Mouse (Mus musculus): ENCODE results near the gene Grb14. TPM values are rescaled to one million over a fixed set of nuclear protein-coding genes. Genes with fewer than 3 reads are reported as not detected.
A peak's percentile ranks its signal among the peaks of the same experiment; 100 is the strongest.

Grb14 gene
- polyA plus RNA-seq, 1 experiment from 2014 or later, result 65.6 TPM

DNA sequence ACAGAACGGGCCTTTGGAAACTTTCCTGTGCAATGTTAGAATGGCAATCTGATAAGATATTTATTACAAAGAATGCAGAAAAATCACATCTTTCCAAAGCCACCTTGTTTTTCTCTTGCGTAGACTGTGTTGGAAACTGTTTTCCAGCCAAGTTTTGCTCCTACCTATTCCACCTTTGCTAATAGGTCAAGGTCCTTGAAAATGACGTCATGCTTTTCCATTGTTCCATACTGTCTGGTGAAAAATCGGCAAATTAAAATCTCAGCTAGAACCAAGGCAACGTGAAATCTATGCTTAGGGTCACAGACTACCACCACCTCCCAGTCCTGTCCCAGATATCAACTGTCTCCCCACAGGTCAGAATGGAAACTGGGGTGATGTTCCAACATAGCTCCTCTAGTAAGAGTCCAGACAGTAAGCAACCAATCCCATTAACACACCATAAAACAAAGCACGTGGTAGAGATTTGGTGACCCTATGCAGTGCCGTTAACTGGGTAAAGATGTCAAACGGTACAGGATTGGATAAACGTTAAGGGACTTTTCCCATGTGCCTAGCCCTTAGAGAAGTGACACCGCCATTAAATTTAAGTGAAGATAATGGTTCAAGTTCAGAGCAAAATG, 50.9 kb downstream of the Grb14 start:
- no peak for ATAC-seq (ENCODE audit: extremely low read depth, insufficient number of reproducible peaks, low FRiP score, low TSS enrichment)
- no peak overlapping the region for H3K4me3 ChIP-seq
- no peak overlapping the region for H3K27ac ChIP-seq (replicated peaks)
- no peaks in the 10 kb centered on the region for H3K9me3 ChIP-seq
- peaks cover 39% of the 10 kb centered on the region for H3K4me1 ChIP-seq
- no peaks in the 10 kb centered on the region for H3K27me3 ChIP-seq (replicated peaks)
- H3K36me3 ChIP-seq, result peaks cover 6% of the 10 kb centered on the region; the same call in 1 of the 2 replicates
- no peak overlapping the region for H3K4me2 ChIP-seq
- 81% methylated on average over 10 of the region's 10 CpGs for WGBS
- H3K9ac ChIP-seq, result no peak overlapping the region

DNA sequence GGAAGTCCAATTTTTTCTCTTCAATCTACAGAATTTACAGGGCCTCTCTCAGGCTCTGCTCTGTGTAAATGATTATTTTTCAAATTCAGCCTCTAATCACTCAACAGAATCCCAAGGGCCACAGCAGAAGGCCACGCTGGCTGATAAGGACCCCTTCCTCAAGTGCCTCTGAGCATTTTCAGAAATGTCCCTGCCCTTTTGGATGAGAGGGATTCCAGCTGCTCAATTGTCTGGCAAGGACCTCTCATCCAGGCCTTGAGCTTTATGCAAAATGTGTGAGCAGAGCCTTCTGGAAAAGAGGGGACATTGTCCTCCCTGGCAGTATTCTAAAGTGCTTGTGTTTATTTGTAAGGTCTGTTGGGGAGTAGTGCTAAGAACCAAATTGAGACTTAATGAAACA, 51.7 kb downstream of the Grb14 start:
- no peak overlapping the region for H3K9ac ChIP-seq
- H3K4me3 ChIP-seq, result no peak overlapping the region
- no peaks in the 10 kb centered on the region for H3K27me3 ChIP-seq (replicated peaks)
- WGBS, result 20% methylated on average over 1 of the region's 1 CpGs
- no peak for ATAC-seq (ENCODE audit: extremely low read depth, insufficient number of reproducible peaks, low FRiP score, low TSS enrichment)
- H3K27ac ChIP-seq (replicated peaks), result peak overlapping the region; percentile 57; the same call in 1 of the 2 replicates
- H3K4me1 ChIP-seq, result peaks cover 39% of the 10 kb centered on the region
- H3K9me3 ChIP-seq, result no peaks in the 10 kb centered on the region
- H3K36me3 ChIP-seq, result peaks cover 6% of the 10 kb centered on the region; the same call in 1 of the 2 replicates
- no peak overlapping the region for H3K4me2 ChIP-seq

DNA sequence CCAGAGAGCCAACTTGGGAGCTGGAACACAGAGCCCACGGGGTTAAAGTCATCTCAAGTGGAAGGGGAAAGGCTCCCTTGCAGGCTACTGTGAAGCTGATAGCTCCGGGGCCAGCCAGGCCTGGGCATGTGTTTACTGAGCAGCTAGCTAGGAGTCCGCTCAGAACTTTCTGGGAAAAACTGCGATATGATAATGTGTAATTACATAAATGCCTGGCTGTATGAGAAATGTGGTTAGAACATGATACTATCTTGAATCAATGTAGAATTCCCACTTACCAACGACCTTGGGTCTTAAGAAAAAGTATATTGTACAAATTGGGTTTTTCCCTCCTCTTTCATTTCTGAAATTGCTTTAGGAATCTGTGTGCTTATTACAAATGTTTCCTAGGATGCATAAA, 53.0 kb downstream of the Grb14 start:
- no peak for ATAC-seq (ENCODE audit: extremely low read depth, insufficient number of reproducible peaks, low FRiP score, low TSS enrichment)
- peaks cover 50% of the 10 kb centered on the region for H3K4me1 ChIP-seq
- WGBS, result 35% methylated on average over 5 of the region's 5 CpGs
- no peak overlapping the region for H3K9ac ChIP-seq
- H3K4me3 ChIP-seq, result no peak overlapping the region
- no peaks in the 10 kb centered on the region for H3K9me3 ChIP-seq
- peaks cover 6% of the 10 kb centered on the region; the same call in 1 of the 2 replicates for H3K36me3 ChIP-seq
- peak overlapping the region; percentile 44; the same call in 1 of the 2 replicates for H3K27ac ChIP-seq (replicated peaks)
- H3K4me2 ChIP-seq, result no peak overlapping the region
- H3K27me3 ChIP-seq (replicated peaks), result no peaks in the 10 kb centered on the region

DNA sequence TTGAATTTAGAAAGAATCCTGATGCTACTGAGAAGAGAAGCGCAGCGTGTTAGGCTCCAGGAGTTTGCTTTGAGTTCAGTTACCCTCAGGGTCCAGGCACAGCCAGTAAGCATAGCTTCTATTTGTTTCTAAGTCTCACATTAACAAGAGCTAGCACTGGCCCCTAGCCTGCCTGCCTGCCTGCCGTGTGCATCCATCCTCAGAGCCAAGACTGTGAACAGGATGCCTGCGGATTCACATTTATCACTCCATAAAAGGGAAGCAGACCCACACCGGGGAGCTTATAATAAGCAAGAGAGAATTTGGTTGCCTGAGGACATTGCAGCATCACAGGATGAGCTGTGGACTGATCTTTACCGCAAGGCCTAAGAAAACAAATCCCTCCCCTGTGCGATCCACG, 53.8 kb downstream of the Grb14 start:
- H3K9me3 ChIP-seq, result no peaks in the 10 kb centered on the region
- WGBS, result 76% methylated on average over 8 of the region's 8 CpGs
- H3K36me3 ChIP-seq, result peaks cover 6% of the 10 kb centered on the region; the same call in 1 of the 2 replicates
- H3K4me2 ChIP-seq, result no peak overlapping the region
- no peak for ATAC-seq (ENCODE audit: extremely low read depth, insufficient number of reproducible peaks, low FRiP score, low TSS enrichment)
- H3K27me3 ChIP-seq (replicated peaks), result no peaks in the 10 kb centered on the region
- H3K27ac ChIP-seq (replicated peaks), result no peak overlapping the region
- H3K4me3 ChIP-seq, result no peak overlapping the region
- H3K9ac ChIP-seq, result no peak overlapping the region
- peaks cover 58% of the 10 kb centered on the region for H3K4me1 ChIP-seq

DNA sequence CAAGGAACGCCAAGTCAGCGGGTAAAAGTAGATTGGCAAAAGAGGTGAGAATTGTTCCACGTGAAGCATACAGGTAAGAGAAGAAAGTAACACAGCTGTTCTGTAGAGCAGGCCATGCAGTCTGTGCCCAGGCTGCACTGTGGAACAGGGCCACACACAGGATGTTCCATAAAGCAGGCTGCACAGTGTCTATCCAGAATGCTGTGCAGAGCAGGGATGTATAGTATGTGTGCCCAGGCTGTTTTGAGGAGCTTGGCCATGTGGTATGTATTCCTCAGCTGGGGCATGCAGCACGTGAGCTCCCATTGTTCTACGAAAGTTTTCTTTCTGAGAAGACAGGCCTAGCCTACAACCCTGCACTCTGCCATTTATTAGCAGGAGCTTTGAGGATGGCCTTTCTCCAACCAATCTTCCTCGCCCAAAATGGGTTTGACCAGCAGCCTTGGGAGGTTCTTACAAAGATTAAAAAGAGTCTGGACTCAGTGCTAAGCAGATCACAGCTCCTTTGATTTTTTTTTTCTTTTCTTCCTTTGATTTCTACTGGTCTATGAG, 57.8 kb downstream of the Grb14 start:
- peak overlapping the region; percentile 83 for H3K27ac ChIP-seq (replicated peaks)
- 0 out of 2 replicates have a peak, but pooled peaks have one; percentile 30 for ATAC-seq (ENCODE audit: extremely low read depth, insufficient number of reproducible peaks, low FRiP score, low TSS enrichment)
- H3K4me3 ChIP-seq, result no peak overlapping the region
- H3K27me3 ChIP-seq (replicated peaks), result no peaks in the 10 kb centered on the region
- H3K9me3 ChIP-seq, result no peaks in the 10 kb centered on the region
- 75% methylated on average over 6 of the region's 6 CpGs for WGBS
- no peak overlapping the region for H3K9ac ChIP-seq
- H3K4me1 ChIP-seq, result peaks cover 42% of the 10 kb centered on the region
- no peak overlapping the region for H3K4me2 ChIP-seq
- peaks cover 6% of the 10 kb centered on the region; the same call in 1 of the 2 replicates for H3K36me3 ChIP-seq

DNA sequence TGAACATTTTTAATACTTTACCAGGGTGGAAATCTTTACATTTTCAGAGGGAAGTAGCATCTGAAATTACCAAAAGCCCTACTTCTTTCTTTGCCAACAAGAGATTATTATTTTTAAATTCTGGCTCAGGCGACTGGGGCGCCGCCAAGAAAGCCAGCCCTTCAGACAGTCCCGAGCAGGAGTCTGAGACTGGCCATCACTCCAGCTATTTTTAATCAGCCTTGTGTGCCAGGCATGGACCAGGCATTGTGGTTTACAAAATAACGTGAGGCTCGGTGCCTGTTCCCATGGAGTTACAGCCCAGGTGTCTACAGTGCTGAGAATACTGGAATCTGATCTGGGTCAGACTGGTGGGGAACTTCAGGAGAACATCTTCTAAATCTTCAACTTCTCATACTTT, 58.5 kb downstream of the Grb14 start:
- no peaks in the 10 kb centered on the region for H3K9me3 ChIP-seq
- peak overlapping the region; percentile 1; the same call in 1 of the 2 replicates for H3K4me3 ChIP-seq
- no peaks in the 10 kb centered on the region for H3K27me3 ChIP-seq (replicated peaks)
- no peak for ATAC-seq (ENCODE audit: extremely low read depth, insufficient number of reproducible peaks, low FRiP score, low TSS enrichment)
- peak overlapping the region; percentile 22 for H3K4me2 ChIP-seq
- H3K9ac ChIP-seq, result no peak overlapping the region
- peak overlapping the region; percentile 83 for H3K27ac ChIP-seq (replicated peaks)
- H3K36me3 ChIP-seq, result peaks cover 6% of the 10 kb centered on the region; the same call in 1 of the 2 replicates
- H3K4me1 ChIP-seq, result peaks cover 45% of the 10 kb centered on the region
- whole genome bisulfite sequencing, result 35% methylated on average over 6 of the region's 6 CpGs

DNA sequence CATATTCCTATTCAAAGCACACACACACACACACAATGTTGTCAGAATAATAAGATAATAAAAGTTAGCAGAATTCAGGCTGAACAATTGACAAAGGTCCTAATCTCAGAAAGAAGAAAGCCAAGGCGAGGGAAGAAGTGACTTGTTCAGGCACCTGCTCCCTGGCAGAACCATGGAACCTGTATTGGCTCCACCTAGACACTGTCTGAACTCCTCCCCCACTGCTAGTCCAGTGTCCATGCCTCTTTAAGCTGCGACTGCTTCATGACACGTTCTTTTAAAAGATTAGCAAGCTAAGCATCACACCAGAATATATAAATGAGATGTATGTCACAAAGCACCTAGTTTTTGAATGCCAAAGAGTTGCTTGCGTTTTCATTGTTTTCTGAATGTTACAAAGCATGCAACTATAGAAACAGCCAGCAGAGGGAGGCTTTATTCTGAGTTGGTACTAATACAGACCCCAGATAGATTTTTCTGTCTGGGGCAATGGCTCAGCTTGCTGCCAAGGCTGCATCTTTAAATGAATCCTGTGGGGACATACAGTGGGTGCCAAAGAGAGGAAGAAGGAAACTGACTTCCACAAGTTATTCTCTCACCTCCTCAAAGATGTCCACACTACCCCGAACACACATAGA, 59.4 kb downstream of the Grb14 start:
- H3K36me3 ChIP-seq, result peaks cover 6% of the 10 kb centered on the region; the same call in 1 of the 2 replicates
- no peak overlapping the region for H3K9ac ChIP-seq
- H3K27me3 ChIP-seq (replicated peaks), result no peaks in the 10 kb centered on the region
- 23% methylated on average over 5 of the region's 5 CpGs for WGBS
- peaks cover 47% of the 10 kb centered on the region for H3K4me1 ChIP-seq
- no peak for ATAC-seq (ENCODE audit: extremely low read depth, insufficient number of reproducible peaks, low FRiP score, low TSS enrichment)
- H3K4me3 ChIP-seq, result no peak overlapping the region
- H3K27ac ChIP-seq (replicated peaks), result no peak overlapping the region
- no peaks in the 10 kb centered on the region for H3K9me3 ChIP-seq
- peak overlapping the region; percentile 22; the same call in 1 of the 2 replicates for H3K4me2 ChIP-seq

DNA sequence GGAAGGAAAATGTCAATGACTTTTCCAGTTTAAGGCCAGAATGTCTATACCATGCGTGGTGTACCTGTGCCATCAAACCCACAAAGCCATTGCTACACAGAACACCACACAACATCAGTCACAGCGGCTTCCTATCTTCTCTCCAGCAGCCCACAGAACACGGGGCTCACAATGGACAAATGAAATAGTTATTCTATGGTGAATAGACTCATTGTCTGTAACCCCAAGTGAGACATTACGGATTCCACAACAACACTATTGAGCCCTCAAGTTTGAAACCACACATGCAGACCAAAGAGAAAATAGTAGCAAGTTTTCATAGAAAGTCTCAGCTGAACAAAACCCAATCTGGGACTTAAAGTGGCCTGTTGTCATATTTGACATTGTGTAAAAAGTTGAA, 62.6 kb downstream of the Grb14 start:
- Histone ChIP-seq H3K4me2 (no peak overlapping the region), H3K27me3 (replicated peaks) (no peaks in the 10 kb centered on the region), H3K9me3 (no peaks in the 10 kb centered on the region), H3K36me3 (no peaks in the 10 kb centered on the region), H3K9ac (no peak overlapping the region), H3K4me3 (no peak overlapping the region), H3K4me1 (peaks cover 52% of the 10 kb centered on the region), H3K27ac (replicated peaks) (no peak overlapping the region)
- WGBS, result 62% methylated on average over 4 of the region's 4 CpGs
- ATAC-seq (ENCODE audit: extremely low read depth, insufficient number of reproducible peaks, low FRiP score, low TSS enrichment), result no peak

DNA sequence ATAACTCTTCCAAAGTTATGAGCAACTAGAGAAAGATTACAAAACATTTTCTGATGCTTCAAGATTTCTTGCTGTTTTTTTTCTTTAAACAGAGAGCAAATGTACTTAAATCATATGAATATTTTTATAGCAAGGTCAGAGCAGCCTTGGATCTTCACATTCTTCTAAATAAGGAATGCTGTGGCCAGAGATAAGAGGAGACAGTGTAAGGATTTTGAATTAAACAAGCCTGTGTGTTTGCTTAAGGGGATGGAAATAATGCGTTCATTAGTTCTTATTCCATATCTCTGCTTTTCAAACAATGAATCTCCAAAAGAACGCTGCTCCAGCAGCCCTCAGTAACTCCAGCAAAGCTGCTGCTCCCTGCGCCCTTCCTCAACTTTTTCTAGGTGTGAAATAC, 63.4 kb downstream of the Grb14 start:
- Histone ChIP-seq H3K9ac (no peak overlapping the region), H3K27ac (replicated peaks) (no peak overlapping the region; the same call in 1 of the 2 replicates), H3K27me3 (replicated peaks) (no peaks in the 10 kb centered on the region), H3K9me3 (no peaks in the 10 kb centered on the region), H3K4me1 (peaks cover 44% of the 10 kb centered on the region), H3K4me2 (no peak overlapping the region), H3K4me3 (no peak overlapping the region), H3K36me3 (no peaks in the 10 kb centered on the region)
- WGBS, result 43% methylated on average over 3 of the region's 3 CpGs
- ATAC-seq (ENCODE audit: extremely low read depth, insufficient number of reproducible peaks, low FRiP score, low TSS enrichment), result no peak

DNA sequence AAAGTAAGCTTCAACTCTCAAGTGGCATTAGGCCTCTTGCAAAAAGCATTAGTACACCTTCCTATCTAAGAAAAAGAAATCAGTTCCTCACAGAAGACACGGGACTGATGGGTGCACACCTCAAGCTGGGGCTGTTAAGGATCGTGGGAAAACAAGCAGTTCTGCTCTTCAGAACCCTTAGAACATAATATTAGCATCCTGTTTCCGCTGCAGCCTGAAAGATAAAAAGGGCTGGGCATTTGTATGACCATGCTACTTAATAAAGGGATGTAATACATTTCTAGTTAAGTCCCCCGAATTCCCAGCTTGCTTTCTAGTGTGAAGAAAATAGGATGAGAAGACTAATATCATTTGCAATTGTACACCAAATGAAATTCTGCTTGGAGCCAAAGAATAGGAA, 65.1 kb downstream of the Grb14 start:
- no peak overlapping the region for H3K27ac ChIP-seq (replicated peaks)
- no peak for ATAC-seq (ENCODE audit: extremely low read depth, insufficient number of reproducible peaks, low FRiP score, low TSS enrichment)
- no peaks in the 10 kb centered on the region for H3K36me3 ChIP-seq

DNA sequence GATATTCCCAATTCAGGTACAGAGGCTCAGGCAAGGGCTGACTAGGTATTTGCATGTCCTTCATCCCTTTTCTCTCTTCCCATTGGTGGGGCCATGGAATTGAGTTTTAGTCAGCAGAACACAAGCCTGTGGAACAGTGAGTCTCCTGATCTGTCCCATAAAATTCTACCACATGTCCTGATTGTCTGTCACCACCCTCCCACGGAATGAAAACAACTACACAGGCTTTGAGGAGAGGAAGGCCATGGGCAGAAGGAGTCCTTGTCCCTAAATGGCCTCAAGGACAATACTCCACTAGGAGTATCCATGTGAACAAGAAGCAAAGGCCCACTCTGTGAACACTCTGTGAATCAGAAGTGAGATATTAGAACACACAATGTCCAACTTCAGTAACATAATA, 69.3 kb downstream of the Grb14 start:
- Histone ChIP-seq H3K9ac (no peak overlapping the region), H3K27ac (replicated peaks) (no peak overlapping the region), H3K4me1 (peaks cover 20% of the 10 kb centered on the region), H3K27me3 (replicated peaks) (no peaks in the 10 kb centered on the region), H3K9me3 (no peaks in the 10 kb centered on the region), H3K4me2 (no peak overlapping the region), H3K4me3 (no peak overlapping the region), H3K36me3 (peaks cover 10% of the 10 kb centered on the region; the same call in 1 of the 2 replicates)
- no peak for ATAC-seq (ENCODE audit: extremely low read depth, insufficient number of reproducible peaks, low FRiP score, low TSS enrichment)
- WGBS, result 32% methylated on average over 1 of the region's 1 CpGs

More for the DNA sequence above, 65.1 kb downstream of the Grb14 start:
- WGBS, result 18% methylated on average over 4 of the region's 4 CpGs
- Histone ChIP-seq H3K4me1 (peaks cover 44% of the 10 kb centered on the region), H3K27me3 (replicated peaks) (no peaks in the 10 kb centered on the region), H3K4me3 (no peak overlapping the region), H3K4me2 (peak overlapping the region; percentile 6; the same call in 1 of the 2 replicates), H3K9ac (no peak overlapping the region; the same call in 1 of the 2 replicates), H3K9me3 (no peaks in the 10 kb centered on the region)

Data from heart, embryonic 13.5 days (tissue).